Mouse (Mus musculus) embryonic stem cell, embryonic (primary cell): Measurements from ENCODE around the gene Pja2.
"Not testable (repeated sequence)": the region's sequence is repeated elsewhere in the genome, so short reads cannot be mapped to it uniquely, and the experiment has no call there.

Experiments
- CTCF ChIA-PET, 4 experiments: fragments of 300-600 bp in 2 of 4; fragments of 350-600 bp in 2 of 4; sonication (Branson Sonifier 250); formaldehyde crosslinking; loops; one replicate each; lab custom pipeline; 2022; ENCODE audit warnings: inconsistent platforms in 2 of 4; lab: Charles Lee
- POLR2A ChIA-PET, 4 experiments: fragments of 300-600 bp in 2 of 4; fragments of 350-600 bp in 2 of 4; sonication (Branson Sonifier 250); formaldehyde crosslinking; loops; one replicate each; lab custom pipeline; 2022; ENCODE audit warnings: antibody characterized with exemption in 4 of 4, inconsistent platforms in 1 of 4; lab: Charles Lee

Pja2 gene

GRCm38 (mm10) chr17:64292740-64293139 is 39.0 kb downstream of the Pja2 start:
- CTCF ChIA-PET, result no interaction called here
- POLR2A ChIA-PET, result interaction anchor here in 1 of 4 experiments (0.6 kb wide), 1 partner anchor 54 kb away, joined by 4 read pairs; no protein-coding TSS in a partner anchor

DNA sequence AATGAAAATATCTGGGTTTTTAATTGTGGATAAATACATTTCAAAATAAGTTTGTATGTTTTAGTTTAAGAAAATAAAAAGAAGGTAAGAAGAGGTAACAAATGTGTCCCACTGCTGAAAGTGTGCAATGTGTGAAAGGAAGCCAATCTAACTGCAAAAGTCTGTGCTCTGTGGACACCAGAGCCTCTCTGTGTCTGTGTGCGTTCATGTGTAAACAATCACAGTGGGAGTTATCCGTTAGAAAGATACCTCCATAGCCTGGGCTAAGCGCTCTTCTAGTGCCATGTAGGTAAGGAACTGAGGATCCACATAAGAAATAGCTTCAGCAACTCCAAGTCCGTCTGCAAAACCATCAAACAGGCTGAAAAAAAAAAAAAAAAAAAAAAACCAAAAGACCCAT is 42.0 kb downstream of the Pja2 start:
- CTCF ChIA-PET, result no interaction called here

DNA sequence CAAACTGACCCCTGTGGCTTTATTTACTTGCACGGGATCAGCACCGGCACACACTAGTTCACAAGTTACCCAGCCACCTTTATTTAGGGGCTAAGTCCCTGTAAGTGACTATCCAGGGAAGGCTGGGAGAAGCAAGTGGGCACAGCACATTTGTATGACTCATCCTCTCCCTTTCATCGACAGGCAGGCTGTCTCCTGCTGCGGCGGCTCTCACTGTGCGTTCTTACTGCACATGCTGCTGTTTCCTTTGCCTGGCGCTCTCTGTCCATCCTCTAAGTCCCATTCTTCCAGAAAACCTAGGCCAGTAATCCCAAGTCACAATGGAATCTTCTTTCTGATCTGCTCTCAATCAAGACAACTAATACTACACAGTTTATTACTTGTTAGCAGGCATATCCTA is 43.7 kb downstream of the Pja2 start:
- POLR2A ChIA-PET, result interaction anchor here in 1 of 4 experiments (1.2 kb wide), 1 partner anchor 20 kb away, joined by 3 read pairs; no protein-coding TSS in a partner anchor

More for the DNA sequence above, 42.0 kb downstream of the Pja2 start:
- POLR2A ChIA-PET, result interaction anchor here in 1 of 4 experiments (1.0 kb wide), 1 partner anchor 9 kb away, joined by 3 read pairs; no protein-coding TSS in a partner anchor

GRCm38 (mm10) chr17:64286836-64287235 is 44.9 kb downstream of the Pja2 start:
- ChIA-PET POLR2A (no interaction called here), CTCF (no interaction called here)

More for the DNA sequence above, 43.7 kb downstream of the Pja2 start:
- CTCF ChIA-PET, result no interaction called here

DNA sequence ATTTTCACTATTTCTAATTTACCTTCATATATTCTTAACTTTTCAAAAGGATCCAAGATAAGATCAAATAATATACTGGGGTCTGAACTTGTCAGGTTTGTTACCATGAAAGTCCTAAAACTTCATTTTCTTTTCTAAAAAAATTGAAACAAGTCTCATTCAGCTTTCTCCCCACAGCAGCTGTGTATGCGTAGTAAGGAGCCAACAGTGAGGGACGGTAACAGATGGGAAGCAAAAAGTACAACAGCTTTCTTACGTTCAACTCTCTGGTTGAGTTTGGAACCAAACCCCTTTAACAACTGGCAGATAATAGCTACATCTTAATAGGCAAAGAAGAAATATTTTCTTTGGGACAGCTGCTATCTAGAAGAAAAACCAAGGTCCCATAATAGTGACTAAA is 50.3 kb downstream of the Pja2 start:
- POLR2A ChIA-PET, CTCF ChIA-PET: not testable (repeated sequence)

- CTCF ChIA-PET, result no interaction called here
- POLR2A ChIA-PET, result interaction anchor here in 1 of 4 experiments (0.9 kb wide), 1 partner anchor 47 kb away, joined by 3 read pairs; no protein-coding TSS in a partner anchor
Observed at GRCm38 (mm10) chr17:64277649-64278212, 54.0 kb downstream of the Pja2 start.

- ChIA-PET CTCF (interaction anchor here in 2 of 4 experiments (0.6 to 0.7 kb wide), 3 partner anchors 26 to 1473 kb away, joined by 3 to 14 read pairs (median 5); no protein-coding TSS in a partner anchor), POLR2A (interaction anchor here in 2 of 4 experiments (0.7 to 1.3 kb wide), 2 partner anchors 48 to 1526 kb away, joined by 3 to 6 read pairs; no protein-coding TSS in a partner anchor)
Observed at GRCm38 (mm10) chr17:64276666-64277065, 55.0 kb downstream of the Pja2 start.

GRCm38 (mm10) chr17:64275188-64275587 is 56.5 kb downstream of the Pja2 start:
- POLR2A ChIA-PET, result interaction anchor here in 2 of 4 experiments (0.6 to 1.1 kb wide), 2 partner anchors 9 to 10 kb away, joined by 3 to 6 read pairs; no protein-coding TSS in a partner anchor
- CTCF ChIA-PET, result interaction anchor here in 1 of 4 experiments (0.7 kb wide), 1 partner anchor 296 kb away, joined by 5 read pairs; no protein-coding TSS in a partner anchor

DNA sequence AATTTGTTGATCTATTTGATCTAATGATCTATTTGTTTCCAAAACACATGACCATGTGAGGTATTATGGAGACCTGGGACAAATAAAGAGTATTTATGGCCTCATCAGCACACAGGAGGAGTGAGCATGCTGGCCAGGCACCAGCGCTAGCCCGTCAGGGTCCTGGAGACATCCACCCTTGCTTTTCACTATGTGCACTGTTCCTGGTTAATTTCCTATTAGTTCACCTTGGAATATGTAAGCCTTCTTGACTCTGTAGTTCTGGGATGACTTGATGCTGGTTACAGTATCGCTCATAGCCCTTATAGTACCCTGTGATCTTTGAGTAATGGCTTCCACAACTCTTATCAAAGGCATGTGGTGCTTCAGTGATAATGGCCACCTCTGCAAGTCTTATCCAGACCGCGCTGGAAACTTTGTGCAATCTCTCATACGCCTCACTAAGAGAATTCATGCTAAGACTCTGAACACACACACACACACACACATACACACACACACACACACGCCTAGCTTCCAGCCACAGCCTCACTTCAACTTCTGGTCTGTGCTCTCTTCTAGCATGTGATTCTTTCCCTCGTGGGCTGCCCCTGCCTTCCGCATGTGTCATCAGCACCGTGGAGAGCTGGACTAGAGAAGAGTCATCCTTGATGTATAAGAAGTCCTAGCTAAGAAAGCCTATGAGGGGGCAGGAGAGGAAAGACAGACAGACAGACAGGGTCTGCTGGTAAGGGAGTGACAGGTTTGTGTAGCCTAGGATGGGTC is 57.2 kb downstream of the Pja2 start:
- ChIA-PET POLR2A (interaction anchor here in 2 of 4 experiments (1.1 to 2.1 kb wide), 2 partner anchors 10 to 58 kb away, joined by 3 to 6 read pairs; partner anchors contain the start of gene Pja2 (in 1 of the 2)), CTCF (no interaction called here)

DNA sequence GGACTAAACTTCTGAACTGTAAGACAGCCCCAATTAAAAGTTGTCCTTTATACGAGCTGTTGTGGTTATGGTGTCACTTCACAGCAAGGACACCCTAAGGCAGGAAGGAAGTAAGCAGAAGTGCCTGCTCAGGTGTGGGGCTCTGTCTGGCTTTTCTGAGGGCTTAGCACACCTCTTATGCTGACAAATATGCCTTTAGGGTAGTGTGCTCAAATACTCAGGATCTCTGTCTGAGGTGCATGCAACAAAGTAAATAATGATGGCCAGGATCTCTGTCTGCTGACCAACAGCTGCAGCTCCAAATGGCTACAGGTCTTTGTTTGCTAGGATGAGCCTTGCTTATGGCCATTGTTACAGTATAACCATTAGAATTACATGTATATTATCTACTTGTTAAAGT is 71.1 kb downstream of the Pja2 start:
- CTCF ChIA-PET, result no interaction called here
- POLR2A ChIA-PET, result no interaction called here

- ChIA-PET POLR2A (interaction anchor here in 1 of 4 experiments (1.0 kb wide), 1 partner anchor 18 kb away, joined by 3 read pairs; no protein-coding TSS in a partner anchor), CTCF (no interaction called here)
Observed at GRCm38 (mm10) chr17:64248246-64248645, 83.5 kb downstream of the Pja2 start.

- ChIA-PET POLR2A (no interaction called here), CTCF (interaction anchor here in 2 of 4 experiments (0.5 to 1.6 kb wide), 2 partner anchors 11 to 264 kb away, joined by 4 to 8 read pairs; no protein-coding TSS in a partner anchor)
Observed at GRCm38 (mm10) chr17:64242898-64243297, 88.8 kb downstream of the Pja2 start.

DNA sequence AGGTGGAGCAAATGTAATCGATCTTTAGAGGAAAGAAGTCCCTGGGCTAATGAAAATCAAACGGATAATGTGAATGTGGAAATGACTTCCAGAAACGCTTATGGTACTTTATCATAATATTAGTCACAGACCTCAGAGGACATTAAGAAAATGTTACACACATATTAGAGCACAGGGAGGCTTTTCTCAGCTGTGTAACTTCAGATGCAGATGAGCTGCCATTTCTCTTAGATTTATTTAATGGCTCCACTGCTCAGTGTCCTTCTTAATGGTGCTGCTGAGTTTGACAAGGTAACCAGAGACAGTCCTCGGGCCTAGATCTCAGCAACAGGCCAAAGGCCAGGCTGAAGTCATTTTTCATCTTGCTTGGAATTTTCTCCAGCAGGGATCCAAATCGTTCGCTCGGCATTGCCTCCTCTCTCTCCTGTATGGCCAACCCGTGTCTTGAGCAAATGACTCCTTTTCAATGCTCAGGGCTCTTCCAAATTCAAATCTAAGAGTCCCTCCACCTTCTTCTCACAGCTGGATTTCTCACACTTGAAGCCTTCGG is 89.3 kb downstream of the Pja2 start:
- CTCF ChIA-PET, result interaction anchor here in 2 of 4 experiments (0.5 to 1.6 kb wide), 2 partner anchors 11 to 264 kb away, joined by 4 to 8 read pairs; no protein-coding TSS in a partner anchor
- POLR2A ChIA-PET, result no interaction called here

DNA sequence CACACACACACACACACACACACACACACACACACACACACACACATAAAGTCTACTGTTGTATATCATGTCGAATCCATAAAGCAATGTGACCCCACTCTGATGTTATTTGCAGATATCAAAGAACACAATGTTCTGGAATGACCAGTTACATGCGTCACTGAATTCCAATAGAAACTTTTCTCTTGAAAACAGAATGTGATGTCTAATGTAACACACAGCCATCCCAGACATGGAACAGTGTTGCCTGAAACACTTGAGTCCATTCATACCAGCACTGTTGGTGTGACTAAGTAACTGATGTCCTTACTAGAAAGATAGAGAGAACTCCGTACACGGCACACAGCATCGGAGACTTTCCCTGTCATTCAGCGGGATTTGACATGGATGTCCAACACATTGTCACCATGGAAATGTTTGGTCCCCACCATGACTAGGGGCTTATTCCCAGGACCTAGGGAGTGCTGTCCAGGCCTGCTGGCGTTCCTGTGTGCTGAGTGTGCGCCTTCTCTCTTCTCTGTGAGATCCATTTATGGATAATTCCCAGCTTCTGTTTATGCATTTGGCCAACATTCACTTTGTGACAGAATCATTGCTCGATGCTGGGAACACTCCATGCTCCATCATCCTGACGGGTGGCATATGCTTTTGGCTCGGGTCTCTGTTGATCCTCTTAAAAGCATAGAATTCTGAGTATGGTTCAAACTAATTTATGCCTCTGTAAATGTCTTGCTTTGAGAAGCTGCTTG is 90.0 kb downstream of the Pja2 start:
- CTCF ChIA-PET, result interaction anchor here in 1 of 4 experiments (0.8 kb wide), 1 partner anchor 11 kb away, joined by 4 read pairs; no protein-coding TSS in a partner anchor
- POLR2A ChIA-PET, result no interaction called here

DNA sequence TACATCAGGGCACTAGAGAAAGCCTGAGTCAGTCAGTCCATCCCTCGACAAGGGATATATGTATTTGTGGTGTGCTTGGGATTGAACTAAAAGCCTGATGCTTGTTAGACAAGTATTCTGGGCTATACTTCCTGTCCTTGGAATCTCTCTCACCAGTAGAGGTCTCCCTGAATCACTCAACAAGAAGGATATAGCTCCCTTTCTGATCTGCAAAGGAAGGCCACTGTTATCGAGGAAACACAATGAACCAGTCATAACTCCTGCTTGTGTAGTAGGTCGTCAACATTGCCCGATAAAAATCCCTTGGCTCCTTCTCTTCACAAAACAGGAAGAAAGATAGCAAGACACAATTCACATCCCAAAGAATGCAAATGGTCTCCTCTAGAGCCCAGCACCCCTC is 99.6 kb downstream of the Pja2 start:
- ChIA-PET CTCF (interaction anchor here in 3 of 4 experiments (0.5 to 2.2 kb wide), 5 partner anchors 11 to 292 kb away, joined by 3 to 10 read pairs (median 6); no protein-coding TSS in a partner anchor), POLR2A (no interaction called here)

DNA sequence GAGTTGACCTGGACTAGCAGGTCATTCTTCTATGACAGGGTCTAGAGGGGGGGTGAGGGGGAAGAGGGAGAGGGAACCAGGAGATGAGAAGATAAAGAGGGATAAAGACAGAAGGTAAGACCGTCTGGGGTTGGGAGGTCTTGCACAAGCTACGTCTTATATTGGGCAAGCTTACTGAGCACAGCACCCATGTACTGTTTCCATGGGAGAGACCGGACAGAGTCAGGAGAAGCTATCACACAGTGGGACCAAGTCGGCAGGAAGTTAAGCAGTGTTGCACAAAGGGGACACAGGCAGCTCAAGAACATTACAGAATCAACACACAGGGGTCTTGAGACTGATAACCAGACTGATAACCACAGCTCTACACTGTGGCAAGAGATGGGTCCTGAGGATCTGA is 100.1 kb downstream of the Pja2 start:
- CTCF ChIA-PET, result interaction anchor here in 2 of 4 experiments (1.6 to 2.2 kb wide), 3 partner anchors 11 to 144 kb away, joined by 6 to 10 read pairs (median 8); no protein-coding TSS in a partner anchor
- POLR2A ChIA-PET, result not testable (repeated sequence)

DNA sequence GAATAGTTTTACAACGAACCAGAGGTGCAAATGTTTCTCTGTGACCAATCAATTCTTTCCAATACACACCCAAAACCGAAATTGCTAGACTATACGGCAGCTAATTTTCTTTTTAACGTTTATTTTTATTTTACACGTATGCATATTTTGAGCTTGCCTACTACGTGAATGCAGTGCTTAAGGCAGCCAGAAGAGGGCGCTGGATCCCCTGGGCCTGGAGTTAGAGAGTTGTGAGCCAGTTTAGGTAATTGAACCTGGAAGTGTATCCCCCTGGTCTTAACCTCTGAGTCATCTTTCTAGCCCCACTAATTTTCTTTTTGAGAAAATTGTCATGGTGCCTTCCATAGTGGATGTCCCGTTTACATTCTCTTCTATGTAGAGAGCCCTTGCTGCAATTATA is 100.5 kb downstream of the Pja2 start:
- ChIA-PET CTCF (interaction anchor here in 3 of 4 experiments (0.6 to 2.2 kb wide), 6 partner anchors 10 to 919 kb away, joined by 3 to 10 read pairs (median 5); no protein-coding TSS in a partner anchor), POLR2A (interaction anchor here in 2 of 4 experiments (0.6 to 0.8 kb wide), 2 partner anchors 18 to 47 kb away, joined by 3 read pairs; no protein-coding TSS in a partner anchor)
